Mouse (Mus musculus): Measurements from ENCODE around the gene Abracl. TPM values are rescaled to one million over a fixed set of nuclear protein-coding genes. Genes with fewer than 3 reads are reported as not detected.

The Abracl gene
- total and polyA plus RNA-seq, 3 experiments = 13.9 to 27.0 (median 25.3) TPM

- DNase-seq = no peak
Observed at GRCm38 (mm10) chr10:18046380-18046779, 23.3 kb upstream of the Abracl start.

GRCm38 (mm10) chr10:18036849-18037248 is 13.8 kb upstream of the Abracl start:
- no peaks in the 10 kb centered on the region for H3K36me3 ChIP-seq (ENCODE audit: control insufficient read depth, insufficient read depth, low read length)
- H3K9ac ChIP-seq (ENCODE audit: low read depth, low read length) = no peak overlapping the region
- H3K4me1 ChIP-seq (ENCODE audit: control insufficient read depth, insufficient read depth, low read length) = no peaks in the 10 kb centered on the region
- TF ChIP-seq POLR2A (IDR thresholded peaks at IDR 0.05; ENCODE audit: insufficient read depth, low read depth, low read length) = no peak
- TF ChIP-seq EP300 (IDR thresholded peaks at IDR 0.05; ENCODE audit: insufficient read depth, low read depth, low read length) = no peak
- no peak for TF ChIP-seq CTCF (IDR thresholded peaks at IDR 0.05)
- no peak for DNase-seq
- H3K27ac ChIP-seq = no peak overlapping the region
- no peak overlapping the region for H3K4me3 ChIP-seq
- H3K79me2 ChIP-seq (replicated peaks; ENCODE audit: control insufficient read depth, insufficient read depth, low read length) = no peaks in the 10 kb centered on the region
- no peaks in the 10 kb centered on the region for H3K27me3 ChIP-seq (ENCODE audit: control insufficient read depth, insufficient read depth, low read length)
- intact Hi-C loops (cut with DNase I) = no loop called here
- 61% methylated on average over 5 of the region's 5 CpGs for WGBS

More at GRCm38 (mm10) chr10:18046380-18046779, 23.3 kb upstream of the Abracl start:
- TF ChIP-seq POLR2A (IDR thresholded peaks at IDR 0.05; ENCODE audit: insufficient read depth, low read depth, low read length) (no peak), EP300 (IDR thresholded peaks at IDR 0.05; ENCODE audit: insufficient read depth, low read depth, low read length) (no peak), CTCF (IDR thresholded peaks at IDR 0.05) (no peak)
- no peaks in the 10 kb centered on the region for H3K4me1 ChIP-seq (ENCODE audit: control insufficient read depth, insufficient read depth, low read length)
- H3K9ac ChIP-seq (ENCODE audit: low read depth, low read length) = no peak overlapping the region
- H3K27me3 ChIP-seq (ENCODE audit: control insufficient read depth, insufficient read depth, low read length) = 0 out of 2 replicates have a peak, but pooled peaks cover 1% of the 10 kb centered on the region
- intact Hi-C loops (cut with DNase I) = no loop called here
- no peak overlapping the region for H3K27ac ChIP-seq
- no peaks in the 10 kb centered on the region for H3K36me3 ChIP-seq (ENCODE audit: control insufficient read depth, insufficient read depth, low read length)
- H3K79me2 ChIP-seq (replicated peaks; ENCODE audit: control insufficient read depth, insufficient read depth, low read length) = no peaks in the 10 kb centered on the region
- no peak overlapping the region for H3K4me3 ChIP-seq

- no peaks in the 10 kb centered on the region for H3K4me1 ChIP-seq (ENCODE audit: control insufficient read depth, insufficient read depth, low read length)
- H3K9ac ChIP-seq (ENCODE audit: low read depth, low read length) = no peak overlapping the region
- H3K4me3 ChIP-seq = no peak overlapping the region
- intact Hi-C loops (cut with DNase I) = no loop called here
- WGBS = 93% methylated on average over 4 of the region's 4 CpGs
- H3K27me3 ChIP-seq (ENCODE audit: control insufficient read depth, insufficient read depth, low read length) = no peaks in the 10 kb centered on the region
- TF ChIP-seq EP300 (IDR thresholded peaks at IDR 0.05; ENCODE audit: insufficient read depth, low read depth, low read length) = no peak
- no peak for TF ChIP-seq POLR2A (IDR thresholded peaks at IDR 0.05; ENCODE audit: insufficient read depth, low read depth, low read length)
- TF ChIP-seq CTCF (IDR thresholded peaks at IDR 0.05) = no peak
- no peaks in the 10 kb centered on the region for H3K36me3 ChIP-seq (ENCODE audit: control insufficient read depth, insufficient read depth, low read length)
- no peak overlapping the region for H3K27ac ChIP-seq
- DNase-seq = no peak
- H3K79me2 ChIP-seq (replicated peaks; ENCODE audit: control insufficient read depth, insufficient read depth, low read length) = no peaks in the 10 kb centered on the region
Observed at GRCm38 (mm10) chr10:18034408-18034807, 11.3 kb upstream of the Abracl start.

GRCm38 (mm10) chr10:18022312-18022711 is 776 bp downstream of the Abracl start:
- Histone ChIP-seq H3K4me3 (peak overlapping the region; percentile 71), H3K27me3 (ENCODE audit: control insufficient read depth, insufficient read depth, low read length) (no peaks in the 10 kb centered on the region), H3K4me1 (ENCODE audit: control insufficient read depth, insufficient read depth, low read length) (no peaks in the 10 kb centered on the region; the same call in 1 of the 2 replicates), H3K27ac (peak overlapping the region; percentile 83), H3K9ac (ENCODE audit: low read depth, low read length) (peak overlapping the region; percentile 79), H3K79me2 (replicated peaks; ENCODE audit: control insufficient read depth, insufficient read depth, low read length) (0 out of 2 replicates have a peak, but pooled peaks cover 1% of the 10 kb centered on the region), H3K36me3 (ENCODE audit: control insufficient read depth, insufficient read depth, low read length) (no peaks in the 10 kb centered on the region)
- intact Hi-C loops (cut with DNase I) = loop anchor here (1.0 to 10.0 kb wide), 3 partner anchors 34 to 288 kb away; partner anchors contain the start of gene Heca
- DNase-seq = peak; percentile 78 to 85
- TF ChIP-seq EP300 (IDR thresholded peaks at IDR 0.05; ENCODE audit: insufficient read depth, low read depth, low read length) (0 out of 2 replicates have a peak, but pooled peaks have one; percentile 43), POLR2A (IDR thresholded peaks at IDR 0.05; ENCODE audit: insufficient read depth, low read depth, low read length) (no peak)
- WGBS = under 1% methylated on average over 21 of the region's 21 CpGs

- Histone ChIP-seq H3K9ac (ENCODE audit: low read depth, low read length) (peak overlapping the region; percentile 64), H3K4me1 (ENCODE audit: control insufficient read depth, insufficient read depth, low read length) (no peaks in the 10 kb centered on the region; the same call in 1 of the 2 replicates), H3K27me3 (ENCODE audit: control insufficient read depth, insufficient read depth, low read length) (no peaks in the 10 kb centered on the region), H3K27ac (peak overlapping the region; percentile 83), H3K36me3 (ENCODE audit: control insufficient read depth, insufficient read depth, low read length) (no peaks in the 10 kb centered on the region), H3K4me3 (peak overlapping the region; percentile 71), H3K79me2 (replicated peaks; ENCODE audit: control insufficient read depth, insufficient read depth, low read length) (0 out of 2 replicates have a peak, but pooled peaks cover 1% of the 10 kb centered on the region)
- WGBS = 32% methylated on average over 14 of the region's 14 CpGs
- intact Hi-C loops (cut with DNase I) = loop anchor here (1.0 to 10.0 kb wide), 3 partner anchors 35 to 287 kb away; partner anchors contain the start of gene Heca
- DNase-seq = no peak
- TF ChIP-seq EP300 (IDR thresholded peaks at IDR 0.05; ENCODE audit: insufficient read depth, low read depth, low read length) (no peak), POLR2A (IDR thresholded peaks at IDR 0.05; ENCODE audit: insufficient read depth, low read depth, low read length) (no peak), CTCF (IDR thresholded peaks at IDR 0.05) (no peak)
Observed at GRCm38 (mm10) chr10:18021576-18022311, 1.3 kb downstream of the Abracl start.

- 93% methylated on average over 1 of the region's 1 CpGs for WGBS
- Histone ChIP-seq H3K27me3 (ENCODE audit: control insufficient read depth, insufficient read depth, low read length) (no peaks in the 10 kb centered on the region), H3K9ac (ENCODE audit: low read depth, low read length) (no peak overlapping the region), H3K27ac (no peak overlapping the region), H3K4me1 (ENCODE audit: control insufficient read depth, insufficient read depth, low read length) (no peaks in the 10 kb centered on the region; the same call in 1 of the 2 replicates), H3K79me2 (replicated peaks; ENCODE audit: control insufficient read depth, insufficient read depth, low read length) (0 out of 2 replicates have a peak, but pooled peaks cover 1% of the 10 kb centered on the region), H3K36me3 (ENCODE audit: control insufficient read depth, insufficient read depth, low read length) (no peaks in the 10 kb centered on the region), H3K4me3 (no peak overlapping the region)
- TF ChIP-seq CTCF (IDR thresholded peaks at IDR 0.05) (no peak), POLR2A (IDR thresholded peaks at IDR 0.05; ENCODE audit: insufficient read depth, low read depth, low read length) (no peak), EP300 (IDR thresholded peaks at IDR 0.05; ENCODE audit: insufficient read depth, low read depth, low read length) (no peak)
- intact Hi-C loops (cut with DNase I) = loop anchor here (5.0 to 10.0 kb wide), 2 partner anchors 74 to 286 kb away; partner anchors contain the start of gene Heca
- no peak for DNase-seq
Observed at GRCm38 (mm10) chr10:18020846-18021245, 2.2 kb downstream of the Abracl start.

Data from heart, adult 2 months (tissue).